Mouse (Mus musculus) common myeloid progenitor, adult 5-6 weeks (primary cell): ENCODE results near the gene Fndc4. TPM values are rescaled to one million over a fixed set of nuclear protein-coding genes. Genes with fewer than 3 reads are reported as not detected.

Source experiments
- ATAC-seq: replicated peaks from 2 replicates; pipeline ENCODE4 v1.8.0; 2016; ENCODE audit warnings: low read depth, mild to moderate bottlenecking, moderate TSS enrichment, inconsistent platforms; ENCODE audit not compliant: poor library complexity, severe bottlenecking
- total RNA-seq: library from RNA; stranded (forward); fragments of 200-1000, 187-1606 nt; gene quantifications from 2 replicates; pipeline ENCODE4 v1.2.3, GENCODE M21; 2017

The Fndc4 gene
- total RNA-seq, 1 experiment from 2014 or later = not detected

- 0 out of 2 replicates have a peak, but pooled peaks have one; percentile 8 for ATAC-seq
These were observed 28.2 kb downstream of the Fndc4 start for GRCm38 (mm10) chr5:31267686-31268085.

- ATAC-seq = no peak
These were observed 29.8 kb downstream of the Fndc4 start for GRCm38 (mm10) chr5:31266101-31266500.

GRCm38 (mm10) chr5:31257616-31258015 is 38.3 kb downstream of the Fndc4 start:
- no peak for ATAC-seq

- no peak for ATAC-seq
These were observed 39.9 kb downstream of the Fndc4 start for GRCm38 (mm10) chr5:31255971-31256370.

GRCm38 (mm10) chr5:31255381-31255780 is 40.5 kb downstream of the Fndc4 start:
- no peak for ATAC-seq

GRCm38 (mm10) chr5:31254901-31255300 is 41.0 kb downstream of the Fndc4 start:
- ATAC-seq = no peak

GRCm38 (mm10) chr5:31254452-31254851 is 41.4 kb downstream of the Fndc4 start:
- ATAC-seq = no peak

- no peak for ATAC-seq
These were observed 42.1 kb downstream of the Fndc4 start for GRCm38 (mm10) chr5:31253806-31254205.

- ATAC-seq = no peak
These were observed 42.9 kb downstream of the Fndc4 start for GRCm38 (mm10) chr5:31252795-31253545.

- ATAC-seq = no peak
These were observed 43.7 kb downstream of the Fndc4 start for GRCm38 (mm10) chr5:31252151-31252550.

- 0 out of 2 replicates have a peak, but pooled peaks have one; percentile 9 for ATAC-seq
These were observed 44.3 kb downstream of the Fndc4 start, which contains the start of gene Krtcap3 for GRCm38 (mm10) chr5:31251541-31252101. TSS of gene Krtcap3 (plus strand) at chr5:31251691.

- no peak for ATAC-seq
These were observed 45.2 kb downstream of the Fndc4 start for GRCm38 (mm10) chr5:31250716-31251115.

Other genes with a start within 250 kb of the Fndc4 start
- 49.7 and 66.4 TPM in 2 replicates for gene Atraid, start 247.8 kb downstream of the Fndc4 start, total RNA-seq
- gene Slc5a6, start 247.2 kb downstream of the Fndc4 start, total RNA-seq = 4.5 and 5.3 TPM in 2 replicates
- gene Cad, start 241.3 kb downstream of the Fndc4 start, total RNA-seq = 56.5 and 59.6 TPM in 2 replicates
- not detected in 2 replicates for gene Dnajc5g, start 189.8 kb downstream of the Fndc4 start, total RNA-seq
- gene Slc30a3, start 187.8 kb downstream of the Fndc4 start, total RNA-seq = not detected in 2 replicates
- not detected in 2 replicates for gene Trim54, start 179.4 kb downstream of the Fndc4 start, total RNA-seq
- gene Ucn, start 157.3 kb downstream of the Fndc4 start, total RNA-seq = not detected in 2 replicates
- gene Mpv17, start 141.8 kb downstream of the Fndc4 start, total RNA-seq = 22.0 TPM in 2 replicates
- gene Gm29609, start 116.2 kb downstream of the Fndc4 start, total RNA-seq = 2.5 TPM in 1 of 2 replicates, not detected in the other
- 55.5 and 83.8 TPM in 2 replicates for gene Gtf3c2, start 115.9 kb downstream of the Fndc4 start, total RNA-seq
- gene Snx17, start 102.9 kb downstream of the Fndc4 start, total RNA-seq = 38.3 and 46.8 TPM in 2 replicates
- gene Eif2b4, start 102.7 kb downstream of the Fndc4 start, total RNA-seq = 32.4 and 39.6 TPM in 2 replicates
- 5.8 and 6.5 TPM in 2 replicates for gene Zfp513, start 93.8 kb downstream of the Fndc4 start, total RNA-seq
- 208 and 271 TPM in 2 replicates for gene Ppm1g, start 75.4 kb downstream of the Fndc4 start, total RNA-seq
- gene Nrbp1, start 55.2 kb downstream of the Fndc4 start, total RNA-seq = 84.4 and 94.5 TPM in 2 replicates
- not detected in 2 replicates for gene Gm9970, start 54.8 kb downstream of the Fndc4 start, total RNA-seq
- gene Krtcap3, start 44.4 kb downstream of the Fndc4 start, total RNA-seq = 0.78 and 4.4 TPM in 2 replicates
- 32.7 and 48.5 TPM in 2 replicates for gene Ift172, start 5.0 kb downstream of the Fndc4 start, total RNA-seq
- not detected in 2 replicates for gene Gckr, start 1.4 kb upstream of the Fndc4 start, total RNA-seq
- 32.1 and 52.6 TPM in 2 replicates for gene Zfp512, start 156.4 kb upstream of the Fndc4 start, total RNA-seq
- 0.87 TPM in 1 of 2 replicates, not detected in the other for gene 4930548H24Rik, start 189.7 kb upstream of the Fndc4 start, total RNA-seq
- 19.4 and 37.1 TPM in 2 replicates for gene Gpn1, start 198.7 kb upstream of the Fndc4 start, total RNA-seq
- 55.9 and 61.4 TPM in 2 replicates for gene Slc4a1ap, start 230.9 kb upstream of the Fndc4 start, total RNA-seq
- 21.4 and 24.9 TPM in 2 replicates for gene Supt7l, start 231.7 kb upstream of the Fndc4 start, total RNA-seq